Mouse (Mus musculus) lung, adult 2 months (tissue): Measurements from ENCODE around the gene Timp2.

Experiments
- CTCF ChIP-seq: fragments of 200-500 bp; IDR thresholded peaks from 2 replicates; pipeline ENCODE4 v1.5.1; 2011; ENCODE audit warnings: mild to moderate bottlenecking, low read length, control low read depth; ENCODE audit not compliant: insufficient read depth
- POLR2A ChIP-seq: fragments of 200-500 bp; IDR thresholded peaks from 2 replicates; pipeline ENCODE4 v1.6.1; 2011; ENCODE audit warnings: low read depth, mild to moderate bottlenecking, control low read depth, low read length, borderline replicate concordance; ENCODE audit errors: extremely low read depth

GRCm38 (mm10) chr11:118269827-118270226 is 85.7 kb downstream of the Timp2 start:
- no peak for TF ChIP-seq POLR2A
- 0 out of 2 replicates have a peak, but pooled peaks have one; percentile 4 for TF ChIP-seq CTCF
